Mouse (Mus musculus) liver, embryonic 14.5 days (tissue): ENCODE results near the gene Olfr749. TPM values are rescaled to one million over a fixed set of nuclear protein-coding genes. Genes with fewer than 3 reads are reported as not detected.
"Not testable (repeated sequence)": the region's sequence is repeated elsewhere in the genome, so short reads cannot be mapped to it uniquely, and the experiment has no call there.

Experiments used
- ATAC-seq: fragments of 200-750 bp; cut with Nextera tagmentation; 2 replicates; pipeline ENCODE4 v1.8.0; 2017; ENCODE audit warnings: moderate number of reproducible peaks, mild to moderate bottlenecking, moderate library complexity; ENCODE audit not compliant: insufficient read depth
- DNase-seq, 3 experiments: peaks; one replicate each; pipeline ENCODE4 v3.0.0-alpha.2; 2012 to 2013; ENCODE audit warnings: low read depth in 3 of 3, low spot score in 3 of 3
- H3K27ac ChIP-seq: fragments of 300-500 bp; sonication (generic); 2 replicates; pipeline ENCODE4 v1.5.1; 2014; ENCODE audit warnings: moderate library complexity, mild to moderate bottlenecking, control low read depth, inconsistent platforms
- H3K27me3 ChIP-seq: fragments of 300-500 bp; sonication (generic); 2 replicates; pipeline ENCODE4 v1.6.1; 2014; ENCODE audit warnings: mild to moderate bottlenecking, low read length, moderate library complexity; ENCODE audit not compliant: control insufficient read depth, insufficient read depth
- H3K36me3 ChIP-seq: fragments of 300-500 bp; sonication (generic); replicated peaks from 2 replicates; pipeline ENCODE4 v1.6.1; 2014; ENCODE audit warnings: low read depth; ENCODE audit not compliant: control insufficient read depth, insufficient read depth
- H3K4me1 ChIP-seq, 2 experiments: fragments of 200-500 bp in 1 of 2; fragments of 300-500 bp in 1 of 2; sonication (generic) in 1 of 2; replicated peaks; 2 replicates each; pipeline ENCODE4 v1.6.1; 2012 to 2014; ENCODE audit warnings: antibody characterized with exemption in 1 of 2, inconsistent platforms in 1 of 2, low read length in 1 of 2; ENCODE audit not compliant: control insufficient read depth in 2 of 2, insufficient read depth in 2 of 2
- H3K4me2 ChIP-seq: fragments of 300-500 bp; sonication (generic); 2 replicates; pipeline ENCODE4 v1.6.1; 2014; ENCODE audit warnings: low read depth, mild to moderate bottlenecking, control low read depth, moderate library complexity
- H3K4me3 ChIP-seq, 2 experiments: fragments of 200-500 bp in 1 of 2; fragments of 300-500 bp in 1 of 2; sonication (generic) in 1 of 2; 2 replicates each; pipeline ENCODE4 v1.5.1; 2012 to 2014; ENCODE audit warnings: low read depth in 2 of 2, low read length in 2 of 2, mild to moderate bottlenecking in 2 of 2, control low read depth in 1 of 2, inconsistent platforms in 1 of 2, moderate library complexity in 1 of 2; ENCODE audit not compliant: insufficient read depth in 1 of 2
- H3K9ac ChIP-seq: fragments of 300-500 bp; sonication (generic); replicated peaks from 2 replicates; pipeline ENCODE4 v1.6.1; 2014; ENCODE audit warnings: mild to moderate bottlenecking, control low read depth, moderate library complexity
- H3K9me3 ChIP-seq: fragments of 300-500 bp; sonication (generic); 2 replicates; pipeline ENCODE4 v1.6.1; 2016; ENCODE audit warnings: low read length, mixed read lengths; ENCODE audit not compliant: control insufficient read depth
- CTCF ChIP-seq: IDR thresholded peaks from 2 replicates; pipeline ENCODE4 v1.5.1; 2016; ENCODE audit warnings: antibody characterized with exemption, low read depth, control low read depth
- EP300 ChIP-seq: IDR thresholded peaks from 2 replicates; pipeline ENCODE4 v1.6.1; 2016; ENCODE audit warnings: antibody characterized with exemption, low read depth
- WGBS: fragments of 180-500 bp; shearing (Covaris S2); extraction: QIAGEN DNeasy Blood & Tissue Kit; methylation state at CpG from one replicate; pipeline ENCODE4 v1.1.7; 2014; ENCODE audit not compliant: insufficient replicate concordance; 5-methylcytosine and 5-hydroxymethylcytosine counted together
- polyA plus RNA-seq, 2 experiments: library from polyadenylated mRNA; depleted of rRNA in 1 of 2; stranded (reverse) in 1 of 2; unstranded in 1 of 2; fragments of >200 nt; fragmentation: Nextera tagmentation in 1 of 2; extraction: Ambion mirVana in 1 of 2; gene quantifications; 2 replicates each; pipeline versions ENCODE4 v1.2.1 to v1.2.3; 2012 to 2014

The Olfr749 gene
- polyA plus RNA-seq, 2 experiments, result not detected

DNA sequence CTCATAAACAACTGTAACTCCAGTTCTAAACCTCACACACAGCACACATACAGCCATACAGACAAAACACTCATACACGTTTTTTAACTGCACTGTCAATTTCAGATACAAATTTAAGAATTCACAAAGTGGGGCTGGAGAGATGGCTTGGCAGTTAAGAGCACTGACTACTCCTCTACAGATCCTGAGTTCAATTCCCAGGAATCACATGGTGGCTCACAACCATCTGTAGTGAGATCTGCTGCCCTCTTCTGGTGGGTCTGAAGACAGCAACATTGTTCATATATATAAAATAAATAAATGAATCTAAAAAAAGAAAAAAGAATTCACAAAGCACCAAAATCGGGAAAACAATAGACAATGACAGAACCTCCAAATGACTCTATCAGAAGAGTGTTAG lies 26.4 kb upstream of the Olfr749 start:
- Histone ChIP-seq H3K4me3 (no peak overlapping the region), H3K4me1 (no peaks in the 10 kb centered on the region), H3K9me3 (no peaks in the 10 kb centered on the region), H3K27ac (no peak overlapping the region), H3K9ac (no peak overlapping the region), H3K36me3 (peaks cover 3% of the 10 kb centered on the region; the same call in 1 of the 2 replicates), H3K27me3 (no peaks in the 10 kb centered on the region), H3K4me2 (no peak overlapping the region)
- peak; percentile 38; the same call in 1 of the 2 replicates for TF ChIP-seq CTCF
- no peak for TF ChIP-seq EP300
- ATAC-seq (no peak), DNase-seq (no peak)
- 53% methylated on average over 2 of the region's 2 CpGs for WGBS

DNA sequence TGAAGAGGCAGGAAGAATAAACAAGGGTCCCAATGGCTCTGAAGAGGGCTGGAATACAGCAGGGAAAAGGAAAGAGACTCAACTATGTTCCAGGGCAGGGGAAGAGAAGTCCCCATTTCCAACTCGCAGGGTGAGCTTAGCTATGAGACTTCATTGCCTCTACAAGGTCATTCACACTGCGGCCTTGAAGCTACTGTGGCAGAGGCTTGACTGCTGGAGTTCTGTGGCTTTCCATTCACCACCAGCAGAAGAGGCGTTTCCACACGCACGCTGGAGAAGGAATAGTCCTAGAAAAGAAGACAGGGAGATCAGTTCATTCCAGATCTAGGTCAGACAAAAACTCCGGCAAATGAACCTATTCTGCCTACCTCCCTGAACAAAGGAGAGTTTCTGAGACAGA lies 20.8 kb upstream of the Olfr749 start:
- no peak overlapping the region for H3K27ac ChIP-seq
- 83% methylated on average over 6 of the region's 6 CpGs for WGBS
- no peaks in the 10 kb centered on the region for H3K36me3 ChIP-seq
- DNase-seq (no peak), ATAC-seq (no peak)
- no peak overlapping the region for H3K4me3 ChIP-seq
- H3K4me1 ChIP-seq, result no peaks in the 10 kb centered on the region
- TF ChIP-seq EP300, result no peak
- no peak for TF ChIP-seq CTCF
- no peaks in the 10 kb centered on the region for H3K27me3 ChIP-seq
- no peak overlapping the region for H3K9ac ChIP-seq
- no peaks in the 10 kb centered on the region for H3K9me3 ChIP-seq
- H3K4me2 ChIP-seq, result no peak overlapping the region

DNA sequence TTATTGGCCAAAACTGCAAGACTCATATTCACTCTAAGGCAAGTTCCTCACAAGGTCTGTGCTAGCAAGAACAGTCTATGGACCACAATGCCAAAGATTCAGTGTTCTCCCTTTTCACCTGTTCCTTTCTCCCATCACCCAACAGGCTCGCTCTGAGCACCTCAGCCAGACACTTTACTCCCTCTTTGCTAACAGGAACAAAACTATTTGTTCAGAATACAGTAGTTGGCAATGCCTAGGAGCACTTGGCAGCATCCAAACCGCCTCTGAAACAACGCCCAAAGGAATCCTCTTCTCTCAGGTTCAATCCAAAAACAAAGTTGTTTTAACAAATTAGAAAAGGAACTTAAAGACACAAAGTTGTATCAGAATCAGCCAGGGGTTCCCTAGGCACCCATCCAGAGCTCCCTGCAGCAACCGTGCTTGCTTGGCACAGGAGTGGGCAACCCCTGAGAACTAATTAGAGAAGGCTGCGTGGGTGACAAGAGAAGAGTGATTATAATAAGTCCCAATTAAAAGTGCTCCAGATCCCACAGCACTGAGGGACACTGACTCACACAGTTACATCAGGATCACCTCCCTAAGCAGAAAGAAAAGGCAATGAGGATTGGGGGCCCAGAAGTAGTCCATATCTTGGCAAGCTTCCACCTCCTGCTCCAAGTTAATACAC lies 13.7 kb upstream of the Olfr749 start:
- no peaks in the 10 kb centered on the region for H3K9me3 ChIP-seq
- H3K4me2 ChIP-seq, result no peak overlapping the region
- ATAC-seq (no peak), DNase-seq (no peak)
- H3K27me3 ChIP-seq, result no peaks in the 10 kb centered on the region
- no peak overlapping the region for H3K4me3 ChIP-seq
- H3K27ac ChIP-seq, result no peak overlapping the region
- no peaks in the 10 kb centered on the region for H3K36me3 ChIP-seq
- 53% methylated on average over 5 of the region's 5 CpGs for WGBS
- H3K9ac ChIP-seq, result no peak overlapping the region
- no peaks in the 10 kb centered on the region for H3K4me1 ChIP-seq
- TF ChIP-seq EP300 (no peak), CTCF (no peak)

GRCm38 (mm10) chr14:50741584-50741983 lies 3.3 kb downstream of the Olfr749 start:
- Histone ChIP-seq H3K27ac (no peak overlapping the region), H3K9me3 (no peaks in the 10 kb centered on the region), H3K9ac (no peak overlapping the region), H3K4me1 (no peaks in the 10 kb centered on the region), H3K4me2 (no peak overlapping the region), H3K27me3 (no peaks in the 10 kb centered on the region), H3K36me3 (no peaks in the 10 kb centered on the region), H3K4me3 (no peak overlapping the region)
- TF ChIP-seq CTCF, result no peak
- no peak for TF ChIP-seq EP300
- ATAC-seq (no peak), DNase-seq (no peak)
- 39% methylated on average over 2 of the region's 2 CpGs for WGBS

- ATAC-seq (no peak), DNase-seq (no peak)
- H3K36me3 ChIP-seq, result no peaks in the 10 kb centered on the region
- H3K4me3 ChIP-seq, result no peak overlapping the region
- no peak overlapping the region for H3K9ac ChIP-seq
- H3K4me2 ChIP-seq, result no peak overlapping the region
- H3K27me3 ChIP-seq, result no peaks in the 10 kb centered on the region
- H3K27ac ChIP-seq, result no peak overlapping the region
- H3K4me1 ChIP-seq, result no peaks in the 10 kb centered on the region
- TF ChIP-seq EP300 (no peak), CTCF (no peak)
- WGBS, result 21% methylated on average over 2 of the region's 2 CpGs
- no peaks in the 10 kb centered on the region for H3K9me3 ChIP-seq
These were observed 4.6 kb downstream of the Olfr749 start for GRCm38 (mm10) chr14:50740334-50740733.

DNA sequence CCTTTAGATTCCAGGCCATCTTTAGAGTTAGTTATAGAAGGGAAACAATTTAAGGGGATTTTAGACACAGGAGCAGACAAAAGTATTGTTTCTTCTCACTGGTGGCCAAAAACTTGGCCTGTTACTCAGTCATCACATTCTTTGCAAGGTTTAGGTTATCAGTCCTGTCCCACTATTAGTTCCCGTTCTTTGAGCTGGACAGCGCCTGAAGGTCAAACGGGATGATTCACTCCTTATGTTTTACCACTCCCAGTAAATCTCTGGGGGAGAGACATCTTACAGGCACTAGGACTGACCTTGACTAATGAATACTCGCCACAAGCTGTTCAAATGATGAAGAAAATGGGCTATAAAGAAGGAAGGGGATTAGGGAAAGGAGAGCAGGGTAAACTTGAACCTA lies 22.5 kb downstream of the Olfr749 start:
- H3K27me3 ChIP-seq, H3K9me3 ChIP-seq, H3K36me3 ChIP-seq, ATAC-seq, H3K9ac ChIP-seq, H3K4me3 ChIP-seq, DNase-seq, H3K4me1 ChIP-seq, H3K27ac ChIP-seq, H3K4me2 ChIP-seq: not testable (repeated sequence)
- 56% methylated on average over 3 of the region's 4 CpGs for WGBS

DNA sequence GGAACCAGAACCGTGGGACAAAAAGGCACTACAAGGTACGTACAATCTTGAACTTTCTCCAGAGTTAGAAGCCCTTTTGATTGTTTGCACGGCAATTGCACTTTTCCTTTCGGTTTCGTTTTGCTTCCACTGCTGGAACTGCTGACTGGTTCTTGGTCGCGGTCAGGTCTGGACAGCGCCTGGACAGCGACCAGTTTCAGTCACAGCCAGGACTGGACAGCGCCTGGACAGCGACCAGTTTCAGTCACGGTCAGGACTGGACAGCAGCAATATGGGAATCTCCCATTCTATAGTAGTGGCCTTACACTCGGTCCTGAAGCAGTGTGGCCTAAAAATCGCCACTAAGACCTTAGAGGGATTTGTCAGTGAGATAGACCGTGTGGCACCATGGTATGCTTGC lies 25.0 kb downstream of the Olfr749 start:
- not testable (repeated sequence) for H3K4me1 ChIP-seq, H3K27ac ChIP-seq, H3K4me3 ChIP-seq, DNase-seq, H3K4me2 ChIP-seq, H3K9ac ChIP-seq, ATAC-seq, H3K36me3 ChIP-seq, H3K9me3 ChIP-seq, H3K27me3 ChIP-seq
- WGBS, result 72% methylated on average over 15 of the region's 15 CpGs
